Mouse (Mus musculus): ENCODE measurements at regions not wholly inside any gene's neighbourhood (a gene's known extent, or its start where the extent isn't known, plus 50 kb on each side); places are given as distances from the start of the nearest gene placed in this dataset.

- no peak for DNase-seq
Observed at GRCm38 (mm10) chr4:153727896-153728422, 229.1 kb upstream of the A430005L14Rik start.

- DNase-seq, result no peak
Observed at GRCm38 (mm10) chr4:153738088-153738487, 218.9 kb upstream of the A430005L14Rik start.

DNA sequence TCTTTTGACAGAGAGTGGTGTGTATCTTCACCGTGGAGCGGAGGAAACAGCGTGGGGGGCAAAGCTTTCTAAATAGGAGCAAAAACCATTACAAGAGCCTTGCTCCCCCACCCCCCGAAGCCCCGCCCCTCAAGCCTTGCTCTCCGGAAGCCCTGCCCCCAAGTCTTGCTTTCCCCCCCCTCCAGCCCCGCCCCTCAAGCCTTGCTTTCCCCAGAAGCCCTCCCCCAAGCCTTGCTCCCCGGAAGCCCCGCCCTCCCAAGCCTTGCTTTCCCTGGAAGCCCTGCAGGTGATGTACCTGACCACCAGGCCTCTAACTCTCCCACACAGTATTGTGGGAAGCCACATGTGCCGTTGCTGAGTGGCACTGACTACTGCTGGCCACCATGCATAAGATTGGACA, 214.8 kb upstream of the A430005L14Rik start:
- no peak for DNase-seq

DNA sequence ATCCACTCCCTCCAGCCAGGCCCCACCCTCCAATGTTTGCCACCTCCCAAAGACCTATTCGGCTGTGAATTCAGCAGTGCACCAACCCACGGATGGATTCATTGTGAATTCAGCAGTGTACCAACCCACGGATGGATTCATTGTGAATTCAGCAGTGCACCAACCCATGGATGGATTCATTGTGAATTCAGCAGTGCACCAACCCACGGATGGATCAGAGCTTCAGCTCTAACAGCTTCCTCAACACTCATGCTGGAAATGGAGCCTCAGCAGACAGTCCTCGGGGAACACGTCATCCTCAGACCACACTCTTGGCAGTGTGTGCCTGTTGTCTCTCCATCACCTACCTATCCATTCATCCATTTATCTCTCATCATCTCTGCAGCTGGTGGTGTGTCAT, 204.2 kb upstream of the A430005L14Rik start:
- no peak for DNase-seq

DNA sequence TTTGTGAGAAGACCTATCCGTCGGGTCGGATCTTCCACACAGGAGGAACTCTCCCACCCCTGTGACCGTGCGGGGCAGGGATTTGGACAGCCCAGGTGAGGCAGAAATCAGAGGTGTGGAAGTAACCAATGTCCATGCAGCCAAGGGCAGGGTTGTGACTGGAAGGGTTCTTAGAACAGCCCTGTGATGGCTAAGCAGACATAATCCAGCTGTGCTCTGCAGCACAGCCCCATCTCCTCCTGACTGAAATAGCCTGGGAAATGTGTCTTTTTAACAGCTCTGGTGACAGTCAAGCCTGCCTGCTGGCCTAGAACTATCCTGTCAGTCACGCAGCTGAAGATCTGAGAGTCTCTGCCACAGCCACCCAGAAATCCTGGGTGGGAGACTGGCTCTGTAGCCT, 198.7 kb upstream of the A430005L14Rik start:
- DNase-seq, result no peak

DNA sequence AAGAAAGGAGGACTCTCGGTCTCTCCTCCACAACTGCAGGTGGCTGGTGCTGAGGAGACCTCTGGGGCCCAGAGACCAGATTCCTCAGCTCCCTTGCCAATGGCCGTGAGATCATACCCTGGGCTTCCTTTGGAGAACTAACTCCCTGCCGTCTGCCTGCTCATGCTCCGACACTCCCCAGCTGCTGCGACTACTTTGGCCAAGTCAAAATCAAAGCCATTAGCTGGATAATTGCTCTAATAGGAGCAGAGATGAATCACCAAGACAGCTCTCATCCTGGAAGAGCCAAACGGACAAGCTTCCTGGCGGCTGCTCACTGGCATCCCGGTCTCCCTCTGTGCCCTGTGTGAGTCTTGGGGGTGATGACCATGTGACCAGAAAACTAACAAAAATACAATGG, 198.3 kb upstream of the A430005L14Rik start:
- DNase-seq, result no peak

GRCm38 (mm10) chr4:153760934-153761333, 196.1 kb upstream of the A430005L14Rik start:
- DNase-seq, result no peak

DNA sequence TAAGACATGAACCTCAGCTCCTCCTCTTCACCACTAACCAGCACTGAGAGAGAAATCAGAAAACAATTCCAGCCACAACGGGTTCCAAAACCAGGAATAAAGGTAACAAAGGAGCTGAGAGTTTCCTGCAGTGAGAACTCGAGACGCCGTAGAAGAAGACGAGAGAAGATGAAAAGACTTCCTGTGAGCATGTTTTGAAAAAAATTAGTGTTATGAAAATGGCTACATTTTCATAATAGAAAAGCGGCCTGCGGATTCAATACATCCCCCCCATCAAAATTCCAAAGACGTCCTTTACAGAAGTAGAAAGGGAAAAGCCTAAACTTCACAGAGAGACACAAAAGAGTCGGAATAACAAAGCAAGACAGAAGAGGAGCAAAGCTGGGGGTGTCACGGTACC, 193.6 kb upstream of the A430005L14Rik start:
- no peak for DNase-seq

DNA sequence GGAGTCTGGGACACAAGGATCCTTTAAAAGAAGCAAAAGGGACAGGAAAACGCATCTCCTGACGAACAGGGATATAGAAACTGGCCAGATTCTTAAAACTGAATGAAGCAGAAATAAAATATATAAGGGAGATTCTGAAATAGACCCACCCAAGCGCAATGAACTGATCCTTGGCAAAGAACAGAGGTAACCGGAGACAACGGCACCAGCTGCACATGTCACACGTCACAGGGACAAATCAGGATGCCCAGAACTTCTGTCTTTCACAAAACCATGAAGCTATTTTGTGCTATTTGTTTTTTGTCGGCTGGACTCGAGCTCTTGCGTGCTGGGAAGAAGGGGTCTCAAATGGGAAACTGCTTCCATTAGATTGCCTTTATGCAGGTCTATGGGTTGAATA, 189.3 kb upstream of the A430005L14Rik start:
- no peak for DNase-seq

DNA sequence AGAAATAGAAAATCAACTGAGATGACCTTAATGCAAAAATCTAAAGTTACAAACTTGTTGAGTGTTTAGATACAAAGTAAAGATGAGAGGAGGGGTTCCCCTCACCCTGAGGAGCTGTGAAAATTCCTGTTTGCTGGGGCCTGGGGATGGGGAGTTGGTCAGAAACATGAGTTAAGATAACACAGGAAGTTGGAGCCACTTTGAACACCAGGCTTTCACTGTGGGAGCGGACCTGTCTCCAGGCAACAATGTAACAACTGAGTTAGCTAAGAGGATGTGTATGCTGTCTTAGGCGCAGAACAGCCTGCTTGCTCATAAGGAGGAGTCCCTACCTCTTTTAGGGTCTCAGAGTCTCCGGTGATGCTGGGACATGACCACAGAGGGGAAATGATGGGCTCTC, 188.7 kb upstream of the A430005L14Rik start:
- DNase-seq, result no peak

DNA sequence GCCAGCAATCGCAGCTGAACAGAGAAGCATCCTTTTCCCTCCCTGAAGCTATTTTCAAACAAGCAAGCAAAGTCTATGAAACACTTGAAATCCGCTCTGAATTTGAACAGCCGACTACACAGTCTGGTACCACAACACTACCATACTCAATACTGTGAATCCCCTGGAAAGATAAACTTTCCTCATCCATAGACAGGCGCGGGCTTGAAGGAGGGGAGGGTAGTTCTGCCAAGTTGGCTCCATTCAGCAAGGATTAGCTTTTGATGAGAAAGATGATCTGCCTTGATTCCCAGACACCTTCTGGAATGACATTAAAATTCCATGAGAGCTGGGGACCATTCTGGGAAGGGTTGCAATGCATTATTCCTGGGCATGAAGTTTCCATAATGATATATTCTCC, 186.4 kb upstream of the A430005L14Rik start:
- no peak for DNase-seq

DNA sequence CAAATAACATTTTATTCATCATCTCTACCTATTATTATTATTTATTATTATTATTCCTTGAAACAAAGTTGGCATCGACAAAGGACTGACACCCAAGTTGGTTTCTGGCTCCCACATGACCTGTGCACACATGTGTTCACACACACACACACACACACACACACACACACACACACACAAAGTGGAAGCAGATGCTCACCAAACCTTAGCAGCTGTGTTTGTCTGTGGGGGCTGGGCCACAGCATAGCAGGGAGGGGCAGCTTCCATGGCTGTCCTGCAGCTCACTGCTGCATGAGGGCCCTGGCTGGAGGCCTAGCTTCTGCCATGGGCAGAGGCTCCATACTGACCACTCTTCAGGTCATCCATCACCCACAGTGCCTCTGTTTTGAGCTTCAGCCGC, 176.5 kb upstream of the A430005L14Rik start:
- DNase-seq, result no peak

- peak; percentile 33 to 40 for DNase-seq
Observed at GRCm38 (mm10) chr4:153781271-153781670, 175.8 kb upstream of the A430005L14Rik start.

- DNase-seq, result no peak
Observed at GRCm38 (mm10) chr4:153781981-153782521, 175.0 kb upstream of the A430005L14Rik start.

GRCm38 (mm10) chr4:153784401-153784800, 172.6 kb upstream of the A430005L14Rik start:
- peak in 1 of 2 experiments; percentile 4 for DNase-seq

DNA sequence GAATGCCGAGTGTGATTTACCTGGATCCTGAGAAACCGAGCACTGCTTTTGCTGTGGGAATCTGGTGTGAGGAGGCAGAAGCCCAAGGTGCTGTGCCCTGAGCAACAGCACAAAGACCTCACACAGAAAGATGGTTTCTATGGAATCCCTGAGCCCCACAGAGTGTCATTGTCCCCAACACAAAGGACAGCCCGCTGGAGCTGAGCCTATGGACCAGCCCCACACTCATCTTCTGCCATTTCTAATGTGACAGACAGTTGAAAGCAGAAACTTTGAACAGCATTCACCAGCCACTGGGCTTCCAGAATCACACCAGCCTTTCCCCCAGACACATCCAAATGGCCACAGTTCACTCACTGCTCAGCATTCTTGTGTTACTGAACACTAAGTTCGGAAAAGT, 171.5 kb upstream of the A430005L14Rik start:
- no peak for DNase-seq

DNA sequence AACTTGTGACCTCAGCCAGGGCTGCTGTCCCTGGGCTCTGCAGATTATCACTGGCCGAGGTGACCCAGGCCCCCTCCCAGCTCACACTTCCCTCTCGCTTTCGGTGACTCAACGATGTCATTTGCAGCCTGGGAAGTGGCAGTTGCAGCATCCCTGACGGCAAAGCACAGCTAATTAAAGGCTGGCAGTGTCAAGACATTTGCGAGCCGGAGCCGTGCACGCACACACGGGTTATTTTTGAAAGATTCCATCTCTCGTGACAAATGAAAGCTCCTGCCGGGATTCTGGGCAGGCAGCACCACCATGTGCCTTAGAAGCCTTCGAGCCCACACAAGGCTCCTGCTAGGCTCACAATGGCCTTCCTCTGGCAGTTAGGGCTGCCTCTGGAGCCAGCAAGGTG, 164.7 kb upstream of the A430005L14Rik start:
- no peak for DNase-seq

DNA sequence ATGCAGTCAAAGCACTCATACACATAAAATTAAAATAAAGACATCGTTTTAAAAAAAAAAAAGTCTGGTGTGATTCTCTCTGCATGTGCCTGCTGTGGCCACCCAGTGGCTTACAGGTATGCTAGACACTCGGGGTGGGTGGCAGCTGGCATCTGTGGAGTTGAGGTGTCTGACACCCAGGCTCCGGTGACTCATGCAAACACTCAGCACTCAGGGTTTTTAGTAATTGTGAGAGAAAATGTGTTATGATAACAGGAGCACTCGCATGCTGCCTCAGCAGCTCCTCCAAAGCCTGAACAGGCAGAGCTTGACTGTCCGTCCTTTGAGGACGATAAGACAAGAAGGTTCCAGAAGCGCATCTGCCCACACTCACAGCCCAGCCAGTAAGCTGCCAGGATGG, 159.0 kb upstream of the A430005L14Rik start:
- DNase-seq, result no peak

GRCm38 (mm10) chr4:153805727-153806126, 151.3 kb upstream of the A430005L14Rik start:
- DNase-seq, result no peak

DNA sequence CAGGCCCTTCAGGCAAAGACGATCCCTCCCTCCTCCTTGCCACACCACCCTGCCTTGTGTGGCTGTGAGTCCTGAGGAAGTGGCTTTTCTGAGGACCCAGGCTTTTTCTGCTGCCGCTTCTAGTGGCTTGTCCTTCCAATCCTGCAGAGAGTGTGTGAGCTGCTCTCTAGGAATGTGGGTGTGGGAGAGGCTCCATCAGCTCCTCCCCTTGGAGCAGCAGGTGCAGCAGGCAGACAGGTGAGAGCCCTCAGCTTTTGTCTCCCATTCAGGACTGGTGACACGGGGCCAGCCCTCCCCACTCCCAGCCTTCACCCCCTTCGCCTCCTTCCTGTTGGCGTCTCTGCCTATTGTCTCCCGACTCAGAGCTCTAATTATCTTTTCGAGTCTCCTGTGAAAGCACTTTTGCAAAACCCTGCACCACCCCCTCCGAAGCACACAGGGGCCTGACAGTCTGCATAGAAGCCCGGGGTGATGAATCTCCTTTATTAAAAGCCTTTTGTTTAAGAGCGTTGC, 150.8 kb upstream of the A430005L14Rik start:
- DNase-seq, result no peak

DNA sequence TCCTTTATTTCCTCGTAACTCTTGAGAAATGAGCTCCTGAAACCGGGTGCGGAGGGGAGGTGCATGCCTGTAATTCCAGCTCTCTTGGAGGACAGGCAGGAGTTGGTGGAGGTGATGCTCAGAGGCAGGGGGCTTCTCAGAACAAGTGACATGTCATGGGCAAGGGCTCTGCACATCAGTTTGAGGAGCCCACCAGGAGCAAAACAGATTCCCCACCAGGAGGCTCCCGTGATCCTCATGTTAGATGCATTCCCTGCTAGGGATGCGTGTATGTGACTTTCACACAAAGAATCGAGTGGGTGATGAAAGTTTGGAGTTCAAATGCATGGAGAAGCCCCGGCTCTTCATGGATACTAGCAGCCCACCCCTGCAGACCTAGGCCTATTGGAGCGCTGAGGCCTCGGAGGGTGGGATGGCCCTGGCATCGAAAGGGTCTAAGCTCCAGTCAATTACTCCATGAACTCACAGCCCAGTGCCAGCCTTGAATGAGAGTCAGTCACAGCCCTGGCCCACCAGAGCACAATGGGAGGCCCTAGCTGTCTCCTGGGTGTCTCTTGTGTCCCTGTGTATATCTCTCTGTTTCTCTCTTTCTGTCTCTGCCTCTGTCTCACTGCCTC, 150.1 kb upstream of the A430005L14Rik start:
- DNase-seq, result no peak

GRCm38 (mm10) chr4:153812866-153813265, 144.2 kb upstream of the A430005L14Rik start:
- DNase-seq, result no peak

DNA sequence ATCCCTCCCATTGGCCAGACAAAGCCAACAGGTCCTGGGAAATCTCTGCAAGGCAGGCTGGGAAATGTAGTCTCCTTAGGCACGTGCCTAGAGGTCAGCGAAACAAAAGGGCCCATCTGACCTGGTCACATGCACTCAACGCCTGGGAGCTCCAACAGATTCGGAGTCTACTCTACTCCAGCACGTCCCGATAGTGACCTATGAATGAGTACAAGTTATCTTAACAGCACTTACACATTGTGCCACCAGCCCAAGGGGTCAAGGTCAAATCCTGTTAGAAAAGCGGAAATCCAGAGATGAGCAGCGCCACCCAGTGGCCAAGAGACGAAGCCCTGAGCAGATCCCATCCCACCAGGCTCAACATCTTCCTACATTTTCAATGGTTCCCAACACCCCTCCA, 129.1 kb upstream of the A430005L14Rik start:
- DNase-seq, result peak in 1 of 2 experiments; percentile 2

GRCm38 (mm10) chr4:153829766-153830165, 127.3 kb upstream of the A430005L14Rik start:
- DNase-seq, result no peak

DNA sequence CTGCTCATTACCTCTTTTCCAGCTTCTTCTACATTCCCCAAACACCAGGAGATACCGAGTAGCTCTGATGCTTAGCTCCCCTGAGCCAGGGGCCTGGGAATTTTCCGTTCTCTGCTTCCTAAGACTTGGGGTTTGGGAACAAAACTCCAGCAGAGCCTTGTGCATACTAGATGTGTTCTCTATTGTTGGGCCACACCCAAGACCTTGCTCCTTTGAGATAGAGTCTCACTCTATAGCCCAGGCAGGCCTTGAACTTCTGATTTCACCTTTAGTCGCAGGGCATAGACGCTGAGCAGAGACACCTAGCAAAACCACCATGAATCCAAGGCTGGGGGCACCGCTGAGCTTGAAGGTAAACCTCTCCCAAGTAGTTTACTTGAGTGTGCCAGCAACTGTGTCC, 126.5 kb upstream of the A430005L14Rik start:
- DNase-seq, result no peak

All from cerebellum, postnatal 36 days (tissue).